Mouse (Mus musculus) testis, adult 2 months (tissue): ENCODE data around the gene Spata3.

Experiments
- CTCF ChIP-seq: fragments of 200-500 bp; IDR thresholded peaks from 2 replicates; pipeline ENCODE4 v1.5.1; 2012; ENCODE audit warnings: low read depth, mild to moderate bottlenecking, inconsistent platforms, low read length, moderate library complexity; ENCODE audit not compliant: control insufficient read depth, insufficient read depth, insufficient replicate concordance
- POLR2A ChIP-seq: fragments of 200-500 bp; IDR thresholded peaks from 2 replicates; pipeline ENCODE4 v1.6.1; 2012; ENCODE audit warnings: low read depth, mild to moderate bottlenecking, inconsistent platforms, low read length, moderate library complexity; ENCODE audit not compliant: control insufficient read depth

- no peak for TF ChIP-seq POLR2A
- no peak for TF ChIP-seq CTCF
Measured at GRCm38 (mm10) chr1:85992175-85992574, 24.4 kb upstream of the Spata3 start.
